7 mouse cellular contexts compared by ENCODE assay signal in the genomic region with DNA sequence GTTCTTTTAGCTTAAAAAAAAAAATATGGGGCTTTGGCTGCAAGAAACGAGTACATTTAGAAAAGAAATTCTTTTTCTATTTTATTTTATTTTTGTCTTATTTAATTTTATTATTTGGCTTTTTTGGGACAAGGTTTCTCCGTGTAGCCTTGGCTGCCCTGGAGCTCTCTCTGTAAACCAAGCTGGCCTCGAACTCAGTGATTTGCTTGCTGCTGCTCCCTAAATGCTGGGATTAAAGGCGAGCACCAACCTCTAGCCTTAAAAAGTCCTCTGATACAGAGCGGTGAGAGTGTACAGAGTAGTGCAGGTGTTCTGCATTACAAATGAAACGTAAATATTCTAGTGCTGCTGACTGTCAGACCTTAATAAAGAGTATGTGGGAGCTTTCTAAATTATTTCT. TPM values are rescaled to one million over a fixed set of nuclear protein-coding genes. Genes with fewer than 3 reads are reported as not detected.
DNase-seq lines count a peak whose midpoint lies in the region; ATAC-seq lines count a peak whose summit lies in the region.

No protein-coding gene starts in this region.

- no peak for ATAC-seq in lung, embryonic 15.5 days (ENCODE audit: borderline replicate concordance, extremely low read depth, low FRiP score, low TSS enrichment)
- ATAC-seq in forebrain, embryonic 14.5 days, result no peak
- ATAC-seq in neural tube, embryonic 15.5 days (ENCODE audit: low FRiP score), result no peak

- H3K27me3 ChIP-seq in lung, embryonic 15.5 days, result no peaks in the 10 kb centered on the region
- H3K27me3 ChIP-seq in forebrain, embryonic 14.5 days (replicated peaks; ENCODE audit: control insufficient read depth, insufficient read depth, low read length), result no peaks in the 10 kb centered on the region
- H3K27me3 ChIP-seq in limb, embryonic 10.5 days (ENCODE audit: low read depth, poor library complexity, severe bottlenecking), result no peaks in the 10 kb centered on the region
- H3K27me3 ChIP-seq in neural tube, embryonic 15.5 days (replicated peaks), result no peaks in the 10 kb centered on the region

- H3K9me3 ChIP-seq in lung, embryonic 15.5 days, result no peaks in the 10 kb centered on the region
- no peaks in the 10 kb centered on the region for H3K9me3 ChIP-seq in forebrain, embryonic 14.5 days (replicated peaks; ENCODE audit: control insufficient read depth, low read length)
- H3K9me3 ChIP-seq in limb, embryonic 10.5 days (replicated peaks), result no peaks in the 10 kb centered on the region
- H3K9me3 ChIP-seq in neural tube, embryonic 15.5 days (replicated peaks), result no peaks in the 10 kb centered on the region

- H3K4me1 ChIP-seq in lung, embryonic 15.5 days, result peaks cover 5% of the 10 kb centered on the region; the same call in 1 of the 2 replicates
- H3K4me1 ChIP-seq in forebrain, embryonic 14.5 days (ENCODE audit: control insufficient read depth, insufficient read depth, low read length), result no peaks in the 10 kb centered on the region
- H3K4me1 ChIP-seq in limb, embryonic 10.5 days, result peaks cover 39% of the 10 kb centered on the region
- H3K4me1 ChIP-seq in neural tube, embryonic 15.5 days, result peaks cover 12% of the 10 kb centered on the region; the same call in 1 of the 2 replicates

- no peak for DNase-seq in lung, adult 18-20 months
- DNase-seq in forebrain, embryonic 14.5 days (ENCODE audit: low spot score), result no peak
- DNase-seq in limb, embryonic 10.5 days (ENCODE audit: low spot score), result peak; percentile 27
- no peak for DNase-seq in cerebellum, adult 11 months
- no peak for DNase-seq in MN1 (ENCODE audit: low spot score)

- WGBS in lung, embryonic 15.5 days, result 45% methylated on average over 6 of the region's 6 CpGs
- WGBS in forebrain, embryonic 14.5 days, result 55% methylated on average over 6 of the region's 6 CpGs
- whole genome bisulfite sequencing in limb, embryonic 10.5 days, result 49% methylated on average over 6 of the region's 6 CpGs
- 56% methylated on average over 6 of the region's 6 CpGs for WGBS in neural tube, embryonic 15.5 days

- no peaks in the 10 kb centered on the region for H3K36me3 ChIP-seq in lung, embryonic 15.5 days
- H3K36me3 ChIP-seq in forebrain, embryonic 14.5 days (ENCODE audit: control insufficient read depth, insufficient read depth, low read length), result peaks cover 22% of the 10 kb centered on the region
- 0 out of 2 replicates have a peak, but pooled peaks cover 3% of the 10 kb centered on the region for H3K36me3 ChIP-seq in limb, embryonic 10.5 days
- peaks cover 16% of the 10 kb centered on the region for H3K36me3 ChIP-seq in neural tube, embryonic 15.5 days

- no peak overlapping the region for H3K9ac ChIP-seq in lung, embryonic 15.5 days
- no peak overlapping the region for H3K9ac ChIP-seq in forebrain, embryonic 14.5 days (ENCODE audit: low read length)
- no peak overlapping the region for H3K9ac ChIP-seq in neural tube, embryonic 15.5 days (replicated peaks)

- peak overlapping the region; percentile 17; the same call in 1 of the 2 replicates for H3K4me3 ChIP-seq in lung, embryonic 15.5 days
- H3K4me3 ChIP-seq in forebrain, embryonic 14.5 days (ENCODE audit: low read depth, low read length), result peak overlapping the region; percentile 47; the same call in 1 of the 2 replicates
- peak overlapping the region; percentile 56 for H3K4me3 ChIP-seq in limb, embryonic 10.5 days
- H3K4me3 ChIP-seq in neural tube, embryonic 15.5 days (replicated peaks), result peak overlapping the region; percentile 61; the same call in 1 of the 2 replicates

- peak overlapping the region; percentile 98 for H3K4me2 ChIP-seq in lung, embryonic 15.5 days
- H3K4me2 ChIP-seq in forebrain, embryonic 14.5 days (ENCODE audit: low read length), result peak overlapping the region; percentile 93
- peak overlapping the region; percentile 92 for H3K4me2 ChIP-seq in neural tube, embryonic 15.5 days

- peak overlapping the region; percentile 15; the same call in 1 of the 2 replicates for H3K27ac ChIP-seq in lung, embryonic 15.5 days
- no peak overlapping the region for H3K27ac ChIP-seq in forebrain, embryonic 14.5 days (ENCODE audit: low read depth, low read length)
- peak overlapping the region; percentile 95 for H3K27ac ChIP-seq in limb, embryonic 10.5 days
- H3K27ac ChIP-seq in neural tube, embryonic 15.5 days (replicated peaks), result no peak overlapping the region

RNA-seq across cellular contexts. Expression of a gene that starts 0.5 kb away (rescaled TPM):
- polyA plus RNA-seq in lung, embryonic 15.5 days (2015; fragmentation: Nextera tagmentation; extraction: Ambion mirVana), result 13.0 and 13.7 TPM in 2 replicates
- 2.8 and 3.6 TPM in 2 replicates for polyA plus RNA-seq in forebrain, embryonic 14.5 days (2014; fragmentation: Nextera tagmentation; extraction: Ambion mirVana)
- 17.4 and 21.0 TPM in 2 replicates for polyA plus RNA-seq in limb, embryonic 10.5 days (2016; fragmentation: Nextera tagmentation; extraction: Ambion mirVana)
- 1.4 and 4.5 TPM in 2 replicates for polyA plus RNA-seq in neural tube, embryonic 15.5 days (2015; fragmentation: Nextera tagmentation; extraction: Ambion mirVana)

RNA-seq across cellular contexts. Expression of a gene that starts 17.8 kb away (rescaled TPM):
- polyA plus RNA-seq in lung, embryonic 15.5 days (2015; fragmentation: Nextera tagmentation; extraction: Ambion mirVana), result 0.52 and 0.67 TPM in 2 replicates
- 0.87 and 0.97 TPM in 2 replicates for polyA plus RNA-seq in forebrain, embryonic 14.5 days (2014; fragmentation: Nextera tagmentation; extraction: Ambion mirVana)
- 0.58 and 0.60 TPM in 2 replicates for polyA plus RNA-seq in limb, embryonic 10.5 days (2016; fragmentation: Nextera tagmentation; extraction: Ambion mirVana)
- 1.9 and 2.4 TPM in 2 replicates for polyA plus RNA-seq in neural tube, embryonic 15.5 days (2015; fragmentation: Nextera tagmentation; extraction: Ambion mirVana)

Comparison
In these comparisons a context has a peak if more than half of its experiments do, and no peak if none do; other contexts are left out.
1. H3K27ac ChIP-seq: peak in lung, embryonic 15.5 days (single experiment) and limb, embryonic 10.5 days (single experiment); none in forebrain, embryonic 14.5 days (single experiment) and neural tube, embryonic 15.5 days (single experiment).
2. Peak in every context shown above with its lines, with median percentiles within 50 percentile points of each other: H3K4me2 ChIP-seq and H3K4me3 ChIP-seq.